Mouse (Mus musculus): ENCODE results near the gene Usp29. TPM values are rescaled to one million over a fixed set of nuclear protein-coding genes. Genes with fewer than 3 reads are reported as not detected.

The Usp29 gene
- 10.5 and 10.7 TPM in 2 replicates for polyA plus RNA-seq (2012; rRNA removed)

DNA sequence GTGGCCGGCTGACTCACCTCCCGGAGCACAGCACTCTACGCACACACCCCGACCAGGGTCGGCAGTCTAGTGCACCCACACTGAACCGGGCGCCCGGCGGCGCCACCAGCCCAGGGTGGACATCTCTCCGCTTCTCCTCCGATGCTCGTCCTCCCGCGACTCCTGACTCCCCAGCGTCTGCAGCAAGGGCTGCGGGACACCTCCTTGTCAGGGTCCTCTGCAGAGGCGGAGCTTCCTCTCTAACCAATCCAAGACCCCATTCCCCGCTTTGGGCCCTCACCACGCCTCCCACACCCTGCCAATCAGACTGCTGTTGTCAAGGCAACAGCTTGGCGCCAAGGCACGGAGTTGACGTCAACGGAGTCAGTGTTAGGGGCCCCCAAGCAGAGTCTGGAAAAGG is at the start of gene Usp29, which contains the start of gene Peg3:
Gene Usp29 (plus strand): TSS at position 338 of the 400 bp plus-strand sequence.
Gene Peg3 (minus strand): TSS at position 191 of the 400 bp plus-strand sequence.
- peak; percentile 96 for TF ChIP-seq POLR2A (IDR thresholded peaks at IDR 0.05; ENCODE audit: extremely low read depth, insufficient read depth, low read length)
- TF ChIP-seq CTCF (IDR thresholded peaks at IDR 0.05; ENCODE audit: extremely low read depth, insufficient read depth, low read length), result no peak

DNA sequence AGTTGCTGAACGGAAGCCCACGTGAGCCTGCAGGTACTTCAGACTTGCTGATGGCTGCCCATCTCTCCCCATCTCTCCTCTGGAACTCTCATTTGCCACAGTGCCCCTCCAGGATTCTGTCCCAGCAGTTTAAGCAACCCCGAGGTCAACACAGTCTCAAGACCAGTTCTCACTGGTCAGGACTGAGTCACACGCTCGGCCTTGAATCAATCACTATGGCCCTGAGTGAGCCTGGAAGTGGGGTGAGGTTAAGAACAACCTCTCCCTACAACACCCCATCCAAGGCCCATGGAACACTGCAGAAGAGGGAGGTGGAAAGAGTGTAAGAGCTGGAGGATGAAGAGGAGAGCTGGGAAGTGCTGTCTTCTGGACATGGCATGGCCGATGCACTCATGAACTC is 44.9 kb upstream of the Usp29 start:
- Histone ChIP-seq H3K4me1 (ENCODE audit: control insufficient read depth, insufficient read depth, low read length) (no peaks in the 10 kb centered on the region), H3K27ac (ENCODE audit: insufficient read depth, low read length) (no peak overlapping the region), H3K4me3 (ENCODE audit: insufficient read depth, low read length) (no peak overlapping the region)
- no peak for TF ChIP-seq POLR2A (IDR thresholded peaks at IDR 0.05; ENCODE audit: extremely low read depth, insufficient read depth, low read length)
- TF ChIP-seq CTCF (IDR thresholded peaks at IDR 0.05; ENCODE audit: extremely low read depth, insufficient read depth, low read length), result no peak

More for the DNA sequence above, at the start of gene Usp29, which contains the start of gene Peg3:
- Histone ChIP-seq H3K27ac (ENCODE audit: insufficient read depth, low read length) (peak within 1 kb of the TSS; percentile 90), H3K4me3 (ENCODE audit: insufficient read depth, low read length) (peak within 1 kb of the TSS; percentile 61), H3K4me1 (ENCODE audit: control insufficient read depth, insufficient read depth, low read length) (no peaks in the 10 kb centered on the region)

DNA sequence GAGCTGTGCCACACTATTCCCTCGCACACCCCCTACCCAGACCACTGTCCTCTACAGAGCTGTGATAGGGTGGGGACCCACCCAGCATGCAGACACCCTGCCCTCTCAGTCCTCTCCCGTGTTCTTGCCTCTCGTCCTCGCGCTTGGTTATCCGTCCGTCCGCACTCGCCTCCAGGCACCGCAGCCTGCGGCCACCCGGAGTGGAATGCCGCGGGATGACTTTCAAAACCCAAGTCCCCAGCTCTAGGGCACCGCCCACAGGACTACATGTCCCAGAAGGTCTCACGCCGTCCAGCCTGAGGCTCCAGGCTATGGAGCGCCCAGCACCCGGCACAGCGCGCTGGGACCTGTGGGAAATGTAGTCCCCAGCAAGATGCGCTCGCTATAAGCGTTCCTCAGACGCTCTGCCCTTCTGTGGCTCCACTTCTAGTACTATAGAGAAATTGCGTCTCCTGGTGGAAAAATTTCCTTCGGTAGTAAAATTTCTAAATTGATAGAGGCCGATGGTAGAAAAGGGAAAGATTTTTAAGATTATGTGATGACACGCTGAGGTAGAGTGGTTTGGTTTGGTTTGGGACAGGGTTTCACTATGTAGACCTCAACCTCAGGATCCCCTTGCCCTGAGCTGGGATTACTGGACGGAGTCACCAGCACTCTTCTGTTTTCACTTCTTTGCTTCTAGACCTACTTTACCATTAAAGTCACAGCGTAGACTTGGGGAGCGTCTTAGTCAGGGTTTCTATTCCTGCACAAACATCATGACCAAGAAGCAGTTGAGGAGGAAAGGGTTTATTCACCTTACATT is 33.9 kb upstream of the Usp29 start, which contains the start of gene Zim1:
Gene Zim1 (minus strand): TSS at position 210 of the 805 bp plus-strand sequence.
- Histone ChIP-seq H3K27ac (ENCODE audit: insufficient read depth, low read length) (no peak within 1 kb of the TSS), H3K4me3 (ENCODE audit: insufficient read depth, low read length) (peak within 1 kb of the TSS; percentile 53), H3K4me1 (ENCODE audit: control insufficient read depth, insufficient read depth, low read length) (no peaks in the 10 kb centered on the region)
- TF ChIP-seq POLR2A (IDR thresholded peaks at IDR 0.05; ENCODE audit: extremely low read depth, insufficient read depth, low read length) (no peak), CTCF (IDR thresholded peaks at IDR 0.05; ENCODE audit: extremely low read depth, insufficient read depth, low read length) (peak; percentile 10; the same call in 1 of the 2 replicates)

DNA sequence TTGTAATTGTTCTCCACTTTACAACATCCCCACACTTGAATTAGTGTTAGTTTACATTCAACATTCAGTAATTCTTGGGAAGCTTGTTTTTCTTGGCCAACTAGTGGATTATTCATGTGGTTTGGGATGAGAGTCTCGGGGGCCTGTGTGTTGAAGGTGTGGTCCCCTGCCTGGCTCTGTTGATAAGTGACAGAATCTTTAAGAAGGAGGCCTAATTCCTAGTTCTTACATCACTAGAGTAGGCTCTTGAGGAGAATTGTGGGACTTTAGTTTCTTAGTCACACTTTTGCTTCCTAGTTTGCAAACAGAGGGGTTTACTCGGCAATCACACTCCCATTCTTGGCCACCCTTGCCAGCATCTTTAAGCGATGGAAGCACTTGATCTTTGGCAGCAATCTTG is 31.1 kb upstream of the Usp29 start:
- no peak overlapping the region for H3K27ac ChIP-seq (ENCODE audit: insufficient read depth, low read length)
- no peaks in the 10 kb centered on the region for H3K4me1 ChIP-seq (ENCODE audit: control insufficient read depth, insufficient read depth, low read length)
- no peak for TF ChIP-seq POLR2A (IDR thresholded peaks at IDR 0.05; ENCODE audit: extremely low read depth, insufficient read depth, low read length)
- no peak for TF ChIP-seq CTCF (IDR thresholded peaks at IDR 0.05; ENCODE audit: extremely low read depth, insufficient read depth, low read length)
- no peak overlapping the region for H3K4me3 ChIP-seq (ENCODE audit: insufficient read depth, low read length)

DNA sequence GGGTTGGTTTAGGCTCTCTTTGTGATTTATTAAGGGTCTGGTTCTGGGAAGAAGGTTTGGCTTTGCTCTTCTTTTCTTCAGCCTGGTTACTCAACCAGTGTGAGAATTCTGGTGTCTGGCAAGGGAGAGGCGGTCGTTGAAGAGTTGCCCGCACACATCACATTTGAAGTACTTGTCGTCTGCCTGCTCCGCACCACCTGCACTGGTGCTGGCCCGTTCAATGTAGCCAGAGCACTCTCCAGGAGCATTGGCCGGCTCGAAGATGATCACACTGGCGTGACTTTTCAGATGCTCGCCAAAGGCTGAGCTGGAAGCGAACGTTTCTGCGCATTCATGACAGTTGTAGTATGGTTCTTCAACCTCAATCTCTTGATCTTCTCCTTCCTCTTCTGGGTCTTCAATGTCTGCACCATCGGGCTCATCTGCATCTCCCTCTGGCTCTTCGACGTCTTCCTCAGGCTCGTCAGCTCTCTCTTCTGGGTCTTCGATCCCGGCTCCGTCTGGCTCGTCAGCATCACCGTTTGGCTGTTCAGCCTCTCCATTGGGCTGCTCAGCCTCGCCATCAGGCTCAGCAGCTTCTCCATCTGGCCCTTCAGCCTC is 22.9 kb upstream of the Usp29 start:
- Histone ChIP-seq H3K27ac (ENCODE audit: insufficient read depth, low read length) (no peak overlapping the region), H3K4me1 (ENCODE audit: control insufficient read depth, insufficient read depth, low read length) (no peaks in the 10 kb centered on the region), H3K4me3 (ENCODE audit: insufficient read depth, low read length) (no peak overlapping the region)
- TF ChIP-seq CTCF (IDR thresholded peaks at IDR 0.05; ENCODE audit: extremely low read depth, insufficient read depth, low read length) (no peak), POLR2A (IDR thresholded peaks at IDR 0.05; ENCODE audit: extremely low read depth, insufficient read depth, low read length) (no peak)

DNA sequence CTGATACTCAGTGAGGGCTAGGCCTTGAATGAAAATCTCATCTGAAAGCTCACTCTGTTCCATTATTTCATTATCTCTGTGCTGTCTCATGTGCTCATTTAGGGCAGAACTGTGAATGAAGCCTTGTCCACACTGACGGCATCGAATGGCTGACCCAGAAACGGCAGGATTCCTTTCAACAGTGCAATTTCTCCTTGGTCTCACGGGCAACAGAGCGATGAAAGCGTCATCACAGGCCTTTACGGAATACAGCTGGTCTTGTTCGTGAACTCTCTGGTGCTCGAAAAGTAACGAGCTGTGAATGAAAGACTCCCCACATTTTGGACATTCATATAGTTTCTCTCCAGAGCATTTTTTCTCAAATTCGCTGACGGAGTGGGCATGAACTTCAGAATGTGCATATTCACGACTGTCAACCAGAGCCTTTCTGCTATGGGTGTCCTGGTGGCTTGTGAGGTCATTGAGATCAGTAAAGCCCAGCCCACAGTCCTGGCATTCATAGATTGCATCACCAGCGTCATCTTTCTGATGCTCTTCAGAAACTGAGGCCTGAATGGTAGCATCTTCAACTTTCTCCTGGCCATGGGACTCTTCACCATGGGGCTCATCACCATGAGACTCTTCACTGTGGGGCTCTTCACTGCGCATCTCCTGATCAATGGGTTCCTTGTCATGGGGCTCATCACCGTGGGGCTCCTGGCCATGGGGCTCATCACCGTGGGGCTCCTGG is 21.8 kb upstream of the Usp29 start:
- no peak overlapping the region for H3K4me3 ChIP-seq (ENCODE audit: insufficient read depth, low read length)
- H3K27ac ChIP-seq (ENCODE audit: insufficient read depth, low read length), result no peak overlapping the region
- H3K4me1 ChIP-seq (ENCODE audit: control insufficient read depth, insufficient read depth, low read length), result no peaks in the 10 kb centered on the region
- TF ChIP-seq POLR2A (IDR thresholded peaks at IDR 0.05; ENCODE audit: extremely low read depth, insufficient read depth, low read length), result no peak

DNA sequence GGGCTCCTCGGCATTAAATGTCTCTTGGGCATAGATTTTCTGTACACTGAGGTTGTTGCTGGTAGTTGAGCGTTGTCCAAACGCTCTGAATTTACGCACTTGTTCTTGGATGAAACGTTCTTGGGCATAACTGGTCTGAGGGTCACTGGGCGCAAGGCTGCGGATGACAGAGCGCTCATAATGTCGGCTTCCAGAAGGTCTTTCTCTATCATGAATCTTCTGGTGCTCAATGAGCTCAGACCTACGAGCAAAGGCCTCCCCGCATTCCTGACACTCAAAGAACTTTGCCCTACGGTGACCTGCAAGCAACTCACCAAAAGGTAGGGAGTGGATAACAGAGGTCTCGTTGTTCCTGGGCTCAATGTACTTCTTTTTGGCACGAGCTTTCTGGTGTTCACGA is 21.0 kb upstream of the Usp29 start:
- Histone ChIP-seq H3K27ac (ENCODE audit: insufficient read depth, low read length) (no peak overlapping the region), H3K4me1 (ENCODE audit: control insufficient read depth, insufficient read depth, low read length) (no peaks in the 10 kb centered on the region), H3K4me3 (ENCODE audit: insufficient read depth, low read length) (no peak overlapping the region)
- no peak for TF ChIP-seq POLR2A (IDR thresholded peaks at IDR 0.05; ENCODE audit: extremely low read depth, insufficient read depth, low read length)
- no peak for TF ChIP-seq CTCF (IDR thresholded peaks at IDR 0.05; ENCODE audit: extremely low read depth, insufficient read depth, low read length)

DNA sequence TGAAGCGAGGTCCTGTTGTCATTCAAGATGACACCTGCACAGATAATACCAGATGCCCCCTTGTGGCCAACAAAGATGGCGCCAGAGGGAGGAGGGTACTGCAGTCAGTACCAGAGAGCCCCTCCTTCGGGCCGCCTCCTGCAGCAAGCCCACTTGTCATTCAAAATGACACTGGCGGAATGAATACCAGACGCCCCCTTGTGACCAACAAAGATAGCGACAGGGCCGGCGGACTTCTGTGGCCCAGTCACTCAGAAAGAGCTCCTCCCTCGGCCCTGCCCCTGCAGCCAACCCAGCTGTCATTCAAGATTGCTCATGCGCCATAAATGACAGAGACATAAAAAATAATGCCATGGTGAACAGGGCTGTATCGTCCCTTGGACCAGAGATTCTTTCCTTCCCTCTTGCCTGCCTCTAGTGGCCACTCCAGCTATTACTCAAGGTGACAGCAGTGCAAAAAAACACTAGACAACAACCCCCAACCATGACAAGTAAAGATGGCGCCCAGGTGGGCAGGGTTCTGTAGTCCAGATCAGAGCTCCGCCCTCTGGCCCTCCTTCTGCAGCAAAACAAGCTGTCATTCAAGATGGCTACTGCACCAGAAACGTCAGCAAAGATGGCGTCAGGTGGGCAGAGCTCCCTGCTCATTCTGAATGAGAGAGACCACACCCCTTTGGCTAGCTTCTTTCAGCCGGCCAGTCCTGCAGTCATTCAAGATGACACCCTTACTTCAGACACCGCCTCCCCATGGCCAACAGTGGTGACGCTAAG is 2.8 kb upstream of the Usp29 start:
- TF ChIP-seq CTCF (IDR thresholded peaks at IDR 0.05; ENCODE audit: extremely low read depth, insufficient read depth, low read length), result peak; percentile 26
- no peak for TF ChIP-seq POLR2A (IDR thresholded peaks at IDR 0.05; ENCODE audit: extremely low read depth, insufficient read depth, low read length)
- Histone ChIP-seq H3K27ac (ENCODE audit: insufficient read depth, low read length) (peak overlapping the region; percentile 97), H3K4me3 (ENCODE audit: insufficient read depth, low read length) (peak overlapping the region; percentile 61), H3K4me1 (ENCODE audit: control insufficient read depth, insufficient read depth, low read length) (no peaks in the 10 kb centered on the region)

All from cortical plate, adult 2 months (tissue).